Mouse (Mus musculus): ENCODE data around the gene Entpd8. TPM values are rescaled to one million over a fixed set of nuclear protein-coding genes. Genes with fewer than 3 reads are reported as not detected.
A peak's percentile ranks its signal among the peaks of the same experiment; 100 is the strongest.

Gene Entpd8
- polyA plus RNA-seq, 1 experiment from 2014 or later = 0.13 TPM

DNA sequence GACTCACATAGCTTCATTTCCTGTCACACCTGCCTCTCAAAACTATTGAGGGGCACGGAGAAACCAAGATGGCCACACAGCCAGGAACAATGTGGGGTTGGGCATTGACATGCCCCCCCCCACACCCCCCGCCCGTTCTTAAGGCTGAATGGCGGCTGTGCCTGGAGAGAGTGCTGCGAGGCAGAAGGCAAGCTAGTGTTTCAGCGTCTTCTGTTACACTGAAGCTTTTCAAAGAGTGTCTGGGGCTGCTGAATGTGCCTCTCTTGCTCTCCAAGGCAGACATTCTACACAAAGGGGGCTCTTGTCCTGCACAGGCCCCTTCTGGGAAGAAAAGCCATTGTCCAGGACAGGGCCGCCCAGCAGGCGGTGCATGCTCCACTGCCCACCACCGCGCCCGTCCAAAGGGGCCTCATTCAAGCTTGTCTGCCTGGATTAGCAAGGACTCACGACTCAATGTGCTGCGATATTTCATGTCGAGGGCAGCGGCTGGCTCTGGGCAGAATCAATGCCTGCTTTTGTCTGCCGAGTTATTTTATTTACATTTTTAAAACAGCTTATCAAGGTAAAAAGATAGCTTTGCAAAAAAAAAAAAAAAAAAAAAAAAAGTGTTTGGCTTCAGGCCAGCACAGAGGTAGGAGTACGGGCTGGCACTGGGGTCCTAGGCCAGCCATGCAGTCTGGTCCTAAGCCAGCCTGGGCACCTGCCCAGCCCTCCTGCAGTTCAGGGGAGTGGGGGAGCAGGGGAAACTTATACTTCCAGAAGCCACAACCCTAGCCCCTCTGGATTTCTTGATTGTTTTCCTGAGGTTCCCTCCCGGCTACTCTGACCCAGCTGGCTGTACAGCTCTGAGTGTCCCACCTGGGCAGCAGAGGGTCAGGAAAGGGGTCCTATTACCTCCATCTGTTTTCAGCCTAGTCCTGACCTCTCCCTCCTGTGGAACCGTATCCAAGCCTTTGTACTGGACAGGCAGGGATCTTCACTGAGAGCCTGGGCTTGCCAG is 46.2 kb downstream of the Entpd8 start:
- no peaks in the 10 kb centered on the region for H3K9me3 ChIP-seq
- H3K4me3 ChIP-seq = no peak overlapping the region
- WGBS = 57% methylated on average over 19 of the region's 19 CpGs

GRCm38 (mm10) chr2:25127206-25127605 is 47.1 kb downstream of the Entpd8 start:
- 49% methylated on average over 5 of the region's 5 CpGs for WGBS
- DNase-seq (ENCODE audit: low spot score) = peak; percentile 87

More for the DNA sequence above, 46.2 kb downstream of the Entpd8 start:
- H3K36me3 ChIP-seq = no peaks in the 10 kb centered on the region
- H3K27me3 ChIP-seq (ENCODE audit: insufficient read depth, poor library complexity, severe bottlenecking) = 0 out of 2 replicates have a peak, but pooled peaks cover 7% of the 10 kb centered on the region
- H3K4me1 ChIP-seq = peaks cover 29% of the 10 kb centered on the region
- DNase-seq (ENCODE audit: low spot score) = peak; percentile 79
- peak overlapping the region; percentile 60 for H3K27ac ChIP-seq

GRCm38 (mm10) chr2:25128072-25128471 is 48.0 kb downstream of the Entpd8 start:
- Histone ChIP-seq H3K27me3 (ENCODE audit: insufficient read depth, poor library complexity, severe bottlenecking) (0 out of 2 replicates have a peak, but pooled peaks cover 7% of the 10 kb centered on the region), H3K9me3 (no peaks in the 10 kb centered on the region), H3K4me1 (peaks cover 29% of the 10 kb centered on the region), H3K36me3 (no peaks in the 10 kb centered on the region), H3K4me3 (no peak overlapping the region), H3K27ac (peak overlapping the region; percentile 76)
- WGBS = 57% methylated on average over 11 of the region's 11 CpGs
- DNase-seq (ENCODE audit: low spot score) = peak; percentile 72

More at GRCm38 (mm10) chr2:25127206-25127605, 47.1 kb downstream of the Entpd8 start:
- Histone ChIP-seq H3K27me3 (ENCODE audit: insufficient read depth, poor library complexity, severe bottlenecking) (0 out of 2 replicates have a peak, but pooled peaks cover 7% of the 10 kb centered on the region), H3K9me3 (no peaks in the 10 kb centered on the region), H3K36me3 (no peaks in the 10 kb centered on the region), H3K4me3 (no peak overlapping the region), H3K4me1 (peaks cover 29% of the 10 kb centered on the region), H3K27ac (peak overlapping the region; percentile 76; the same call in 1 of the 2 replicates)

GRCm38 (mm10) chr2:25131601-25132000 is 51.5 kb downstream of the Entpd8 start:
- Histone ChIP-seq H3K9me3 (no peaks in the 10 kb centered on the region), H3K4me1 (peaks cover 23% of the 10 kb centered on the region), H3K27ac (no peak overlapping the region), H3K27me3 (ENCODE audit: insufficient read depth, poor library complexity, severe bottlenecking) (no peaks in the 10 kb centered on the region), H3K36me3 (no peaks in the 10 kb centered on the region), H3K4me3 (no peak overlapping the region)
- 70% methylated on average over 9 of the region's 9 CpGs for WGBS
- no peak for DNase-seq (ENCODE audit: low spot score)

Small RNAs within 50 kb of the gene (microRNA-seq; reads per million reads assigned to microRNA genes)
- gene Gm24328 (not detected), gene Mir7664 (not detected)

Other genes with a start within 250 kb of the Entpd8 start
- gene Ehmt1, start 160.7 kb upstream of the Entpd8 start, polyA plus RNA-seq (2016; fragmentation: Nextera tagmentation; extraction: Ambion mirVana) = 73.0 and 85.4 TPM in 2 replicates
- gene Arrdc1, start 145.1 kb upstream of the Entpd8 start, polyA plus RNA-seq (2016; fragmentation: Nextera tagmentation; extraction: Ambion mirVana) = 15.3 and 19.5 TPM in 2 replicates
- 16.8 and 20.8 TPM in 2 replicates for gene Zmynd19, start 130.5 kb upstream of the Entpd8 start, polyA plus RNA-seq (2016; fragmentation: Nextera tagmentation; extraction: Ambion mirVana)
- gene Dph7, start 117.9 kb upstream of the Entpd8 start, polyA plus RNA-seq (2016; fragmentation: Nextera tagmentation; extraction: Ambion mirVana) = 20.1 and 27.6 TPM in 2 replicates
- 126 and 132 TPM in 2 replicates for gene Mrpl41, start 105.2 kb upstream of the Entpd8 start, polyA plus RNA-seq (2016; fragmentation: Nextera tagmentation; extraction: Ambion mirVana)
- 7.9 and 9.3 TPM in 2 replicates for gene Pnpla7, start 104.3 kb upstream of the Entpd8 start, polyA plus RNA-seq (2016; fragmentation: Nextera tagmentation; extraction: Ambion mirVana)
- gene Nsmf, start 25.9 kb upstream of the Entpd8 start, polyA plus RNA-seq (2016; fragmentation: Nextera tagmentation; extraction: Ambion mirVana) = 52.2 and 53.2 TPM in 2 replicates
- 0.14 TPM in 1 of 2 replicates, not detected in the other for gene Noxa1, start 14.8 kb downstream of the Entpd8 start, polyA plus RNA-seq (2016; fragmentation: Nextera tagmentation; extraction: Ambion mirVana)
- gene Nrarp, start 100.5 kb downstream of the Entpd8 start, polyA plus RNA-seq (2016; fragmentation: Nextera tagmentation; extraction: Ambion mirVana) = 5.7 and 5.9 TPM in 2 replicates
- gene Tor4a, start 116.6 kb downstream of the Entpd8 start, polyA plus RNA-seq (2016; fragmentation: Nextera tagmentation; extraction: Ambion mirVana) = 7.7 and 8.4 TPM in 2 replicates
- gene Nelfb, start 131.2 kb downstream of the Entpd8 start, polyA plus RNA-seq (2016; fragmentation: Nextera tagmentation; extraction: Ambion mirVana) = 90.9 and 99.8 TPM in 2 replicates
- 0.10 TPM in 1 of 2 replicates, not detected in the other for gene Stpg3, start 134.3 kb downstream of the Entpd8 start, polyA plus RNA-seq (2016; fragmentation: Nextera tagmentation; extraction: Ambion mirVana)
- gene Fam166a, start 138.4 kb downstream of the Entpd8 start, polyA plus RNA-seq (2016; fragmentation: Nextera tagmentation; extraction: Ambion mirVana) = 0.92 TPM in 1 of 2 replicates, not detected in the other
- gene Tubb4b, start 144.4 kb downstream of the Entpd8 start, polyA plus RNA-seq (2016; fragmentation: Nextera tagmentation; extraction: Ambion mirVana) = 544 and 610 TPM in 2 replicates
- gene Slc34a3, start 154.1 kb downstream of the Entpd8 start, polyA plus RNA-seq (2016; fragmentation: Nextera tagmentation; extraction: Ambion mirVana) = not detected in 2 replicates
- gene Rnf224, start 156.5 kb downstream of the Entpd8 start, polyA plus RNA-seq (2016; fragmentation: Nextera tagmentation; extraction: Ambion mirVana) = 0.08 TPM in 1 of 2 replicates, not detected in the other
- gene Rnf208, start 162.0 kb downstream of the Entpd8 start, polyA plus RNA-seq (2016; fragmentation: Nextera tagmentation; extraction: Ambion mirVana) = 6.4 and 9.1 TPM in 2 replicates
- not detected in 2 replicates for gene Cysrt1, start 162.1 kb downstream of the Entpd8 start, polyA plus RNA-seq (2016; fragmentation: Nextera tagmentation; extraction: Ambion mirVana)
- gene AL732309.1, start 166.6 kb downstream of the Entpd8 start, polyA plus RNA-seq (2016; fragmentation: Nextera tagmentation; extraction: Ambion mirVana) = 4.0 and 6.0 TPM in 2 replicates
- gene Tmem203, start 175.1 kb downstream of the Entpd8 start, polyA plus RNA-seq (2016; fragmentation: Nextera tagmentation; extraction: Ambion mirVana) = 17.1 and 19.0 TPM in 2 replicates
- 5.1 and 6.4 TPM in 2 replicates for gene Tprn, start 182.3 kb downstream of the Entpd8 start, polyA plus RNA-seq (2016; fragmentation: Nextera tagmentation; extraction: Ambion mirVana)
- 164 and 199 TPM in 2 replicates for gene Ssna1, start 192.1 kb downstream of the Entpd8 start, polyA plus RNA-seq (2016; fragmentation: Nextera tagmentation; extraction: Ambion mirVana)
- gene Anapc2, start 192.2 kb downstream of the Entpd8 start, polyA plus RNA-seq (2016; fragmentation: Nextera tagmentation; extraction: Ambion mirVana) = 101 and 113 TPM in 2 replicates
- not detected in 2 replicates for gene Tmem210, start 207.8 kb downstream of the Entpd8 start, polyA plus RNA-seq (2016; fragmentation: Nextera tagmentation; extraction: Ambion mirVana)
- gene Lrrc26, start 209.6 kb downstream of the Entpd8 start, polyA plus RNA-seq (2016; fragmentation: Nextera tagmentation; extraction: Ambion mirVana) = not detected in 2 replicates
- 0.93 TPM in 1 of 2 replicates, not detected in the other for gene Grin1, start 238.9 kb downstream of the Entpd8 start, polyA plus RNA-seq (2016; fragmentation: Nextera tagmentation; extraction: Ambion mirVana)